Mouse (Mus musculus): ENCODE measurements at regions not wholly inside any gene's neighbourhood (a gene's known extent, or its start where the extent isn't known, plus 50 kb on each side); places are given as distances from the start of the nearest gene placed in this dataset.

DNA sequence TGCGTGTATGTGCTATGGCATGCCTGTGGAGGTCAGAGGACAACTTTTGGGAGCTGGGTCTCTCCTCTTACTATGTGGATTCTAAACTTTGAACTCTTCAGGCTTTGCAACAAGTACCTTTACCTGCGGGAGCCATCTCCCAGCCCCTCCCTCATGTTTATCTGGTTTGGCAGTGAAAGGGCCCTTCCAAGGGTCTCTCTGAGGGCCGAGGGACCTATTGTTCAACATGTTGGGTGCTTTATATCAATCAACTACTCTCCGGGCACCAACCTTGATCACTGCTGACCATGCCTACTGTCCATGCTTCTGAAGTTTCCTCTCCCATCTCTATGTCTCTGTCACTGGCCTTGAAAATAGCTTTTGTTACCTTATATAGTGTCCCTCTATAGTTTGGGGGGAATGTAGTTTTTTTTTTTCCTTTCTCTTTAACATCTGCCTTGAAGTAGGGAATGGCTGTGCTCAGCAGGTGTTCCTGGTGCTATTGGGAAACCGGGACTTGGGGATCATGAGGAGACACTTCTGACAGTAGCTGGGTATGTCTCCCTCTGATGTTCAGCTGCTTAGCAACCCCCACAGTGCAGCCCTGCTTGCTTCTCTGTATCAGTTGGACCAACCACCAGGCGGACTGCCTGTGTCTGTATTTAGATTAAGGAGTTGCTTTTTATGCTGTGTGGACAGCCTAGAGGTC, 120.2 kb upstream of the Fstl4 start:
- peaks cover 74% of the 10 kb centered on the region for H3K4me1 ChIP-seq
- peaks cover 14% of the 10 kb centered on the region; the same call in 1 of the 2 replicates for H3K27me3 ChIP-seq (ENCODE audit: insufficient read depth, poor library complexity, severe bottlenecking)
- WGBS: 11% methylated on average over 6 of the region's 6 CpGs
- H3K27ac ChIP-seq: peak overlapping the region; percentile 74
- no peak for DNase-seq (ENCODE audit: low spot score)
- H3K4me3 ChIP-seq: 0 out of 2 replicates have a peak overlapping the region, but pooled peaks have one; percentile 10
- H3K36me3 ChIP-seq: no peaks in the 10 kb centered on the region
- H3K9me3 ChIP-seq: no peaks in the 10 kb centered on the region

DNA sequence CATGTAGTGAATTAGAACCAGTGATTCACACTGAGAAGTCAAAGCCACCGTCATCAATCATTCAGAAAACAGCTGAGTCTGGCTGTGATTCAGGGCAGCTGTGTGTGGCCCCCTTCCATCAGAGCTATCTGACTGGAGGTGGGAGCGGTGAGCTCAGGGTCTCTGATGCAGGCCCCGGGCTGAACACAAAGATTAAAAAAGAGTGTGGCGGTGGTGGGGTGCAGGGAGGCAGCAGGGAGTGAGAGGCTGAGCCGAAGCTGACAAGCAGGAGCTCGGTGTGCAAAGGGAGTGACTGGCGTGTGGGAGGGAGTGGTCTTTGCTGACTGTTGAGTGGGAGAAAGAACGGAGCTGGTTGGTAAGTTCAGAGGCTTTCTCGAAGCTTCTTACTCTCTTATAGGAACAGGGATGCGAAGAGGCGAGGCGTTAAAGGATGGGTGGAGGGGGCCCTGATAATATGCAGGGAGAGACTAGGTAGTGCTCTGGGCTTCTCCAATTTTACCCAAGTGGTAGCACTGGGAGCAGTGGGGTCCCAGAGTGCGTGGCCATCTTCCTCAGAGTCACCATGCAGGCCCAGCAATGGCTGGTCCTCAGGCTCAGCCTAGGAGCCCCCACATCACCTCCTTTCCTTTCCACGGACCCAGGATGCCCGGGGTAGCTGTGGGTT, 116.1 kb upstream of the Fstl4 start:
- no peaks in the 10 kb centered on the region for H3K9me3 ChIP-seq
- H3K4me3 ChIP-seq: peak overlapping the region; percentile 15; the same call in 1 of the 2 replicates
- peak overlapping the region; percentile 86 for H3K27ac ChIP-seq
- H3K4me1 ChIP-seq: peaks cover 56% of the 10 kb centered on the region
- DNase-seq (ENCODE audit: low spot score): peak; percentile 82
- no peaks in the 10 kb centered on the region for H3K36me3 ChIP-seq
- 39% methylated on average over 15 of the region's 15 CpGs for WGBS
- H3K27me3 ChIP-seq (ENCODE audit: insufficient read depth, poor library complexity, severe bottlenecking): no peaks in the 10 kb centered on the region

DNA sequence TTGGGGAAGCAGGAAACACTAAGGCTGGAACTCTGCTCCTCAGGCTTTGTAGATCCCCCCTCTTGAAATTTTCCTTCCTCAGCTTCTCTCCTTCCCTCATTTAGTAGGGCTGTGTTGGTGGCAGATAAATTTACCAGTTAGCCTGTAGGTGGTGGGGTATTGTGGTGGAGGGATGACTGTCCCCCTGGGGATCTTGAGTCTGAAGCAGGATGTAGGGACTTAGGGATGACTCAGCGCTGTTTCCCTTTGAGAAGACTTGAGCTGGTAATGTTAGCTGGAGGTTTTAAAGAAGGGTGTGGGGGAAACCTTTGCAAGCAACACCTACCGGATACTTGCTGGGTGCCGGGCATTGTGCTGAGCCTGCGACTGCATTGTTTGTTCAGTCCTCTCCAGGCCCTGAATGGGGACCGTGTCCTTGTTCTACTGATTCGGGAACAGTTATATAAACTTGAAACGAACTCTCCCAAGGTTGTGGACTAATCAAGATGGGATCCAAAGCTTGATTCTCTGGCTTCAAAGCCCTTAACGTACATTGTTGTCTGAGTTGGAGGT, 115.5 kb upstream of the Fstl4 start:
- peak overlapping the region; percentile 86 for H3K27ac ChIP-seq
- no peaks in the 10 kb centered on the region for H3K9me3 ChIP-seq
- WGBS: 73% methylated on average over 8 of the region's 8 CpGs
- no peaks in the 10 kb centered on the region for H3K36me3 ChIP-seq
- peak overlapping the region; percentile 15; the same call in 1 of the 2 replicates for H3K4me3 ChIP-seq
- DNase-seq (ENCODE audit: low spot score): no peak
- no peaks in the 10 kb centered on the region; the same call in 1 of the 2 replicates for H3K27me3 ChIP-seq (ENCODE audit: insufficient read depth, poor library complexity, severe bottlenecking)
- peaks cover 50% of the 10 kb centered on the region for H3K4me1 ChIP-seq

DNA sequence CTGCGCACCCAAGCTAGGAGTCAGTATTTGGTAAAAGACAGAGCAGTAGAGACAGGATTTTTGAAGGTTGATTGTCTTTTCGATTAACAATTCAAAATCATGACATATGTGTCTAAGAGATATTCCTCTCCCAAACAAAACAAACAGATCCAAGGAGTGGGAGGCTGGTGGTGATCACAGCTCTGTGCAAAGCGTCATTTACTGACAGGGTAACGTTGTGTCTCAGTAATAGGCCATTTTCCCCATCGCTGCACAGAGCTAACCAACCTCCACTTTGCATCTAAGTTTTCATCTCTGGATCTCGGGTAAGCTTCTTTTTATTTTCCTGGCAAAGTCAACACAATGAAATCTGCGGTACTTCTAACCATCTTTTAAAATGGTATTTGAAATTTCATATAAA, 109.8 kb upstream of the Fstl4 start:
- DNase-seq (ENCODE audit: low spot score): no peak
- Histone ChIP-seq H3K36me3 (no peaks in the 10 kb centered on the region), H3K4me3 (no peak overlapping the region), H3K27ac (no peak overlapping the region), H3K9me3 (no peaks in the 10 kb centered on the region), H3K4me1 (peaks cover 11% of the 10 kb centered on the region), H3K27me3 (ENCODE audit: insufficient read depth, poor library complexity, severe bottlenecking) (no peaks in the 10 kb centered on the region; the same call in 1 of the 2 replicates)
- 87% methylated on average over 7 of the region's 7 CpGs for WGBS

DNA sequence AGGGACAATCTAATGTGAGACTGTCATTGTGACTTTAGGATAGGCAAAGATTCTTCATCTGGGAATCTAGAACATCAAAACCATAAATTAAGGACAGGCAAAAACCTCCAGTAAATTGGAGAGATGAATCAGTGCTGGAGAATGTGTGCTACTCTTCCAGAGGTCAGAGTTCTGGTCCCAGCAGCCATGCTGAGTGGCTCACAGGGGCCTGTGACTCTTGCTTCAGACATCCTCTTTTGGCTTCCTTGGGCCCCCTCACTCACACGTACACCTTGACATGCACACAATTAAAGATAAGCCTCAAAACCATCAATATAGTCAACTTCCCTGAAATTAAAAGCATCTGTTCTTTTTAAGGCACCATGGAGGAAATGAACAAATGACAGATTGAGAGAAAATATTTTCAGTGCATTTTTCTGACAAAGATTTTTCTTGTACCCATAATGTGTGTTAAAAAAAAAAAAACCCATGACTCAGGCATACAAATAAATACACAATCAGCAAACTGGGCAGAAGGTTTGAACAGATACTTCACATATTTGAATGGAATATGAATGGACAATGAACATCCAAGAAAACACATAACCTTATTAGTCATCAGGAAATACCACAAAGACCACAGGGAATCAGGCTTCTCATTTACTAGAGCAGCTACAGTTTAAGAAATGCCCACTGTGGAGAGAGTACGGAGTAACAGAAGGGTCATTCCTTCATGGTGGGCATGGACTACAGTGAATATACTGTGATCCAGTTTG, 108.5 kb upstream of the Fstl4 start:
- WGBS: 61% methylated on average over 2 of the region's 2 CpGs
- no peak for DNase-seq (ENCODE audit: low spot score)
- no peaks in the 10 kb centered on the region for H3K36me3 ChIP-seq
- no peaks in the 10 kb centered on the region for H3K9me3 ChIP-seq
- peaks cover 1% of the 10 kb centered on the region; the same call in 1 of the 2 replicates for H3K4me1 ChIP-seq
- no peak overlapping the region for H3K27ac ChIP-seq
- no peak overlapping the region for H3K4me3 ChIP-seq
- H3K27me3 ChIP-seq (ENCODE audit: insufficient read depth, poor library complexity, severe bottlenecking): no peaks in the 10 kb centered on the region; the same call in 1 of the 2 replicates

DNA sequence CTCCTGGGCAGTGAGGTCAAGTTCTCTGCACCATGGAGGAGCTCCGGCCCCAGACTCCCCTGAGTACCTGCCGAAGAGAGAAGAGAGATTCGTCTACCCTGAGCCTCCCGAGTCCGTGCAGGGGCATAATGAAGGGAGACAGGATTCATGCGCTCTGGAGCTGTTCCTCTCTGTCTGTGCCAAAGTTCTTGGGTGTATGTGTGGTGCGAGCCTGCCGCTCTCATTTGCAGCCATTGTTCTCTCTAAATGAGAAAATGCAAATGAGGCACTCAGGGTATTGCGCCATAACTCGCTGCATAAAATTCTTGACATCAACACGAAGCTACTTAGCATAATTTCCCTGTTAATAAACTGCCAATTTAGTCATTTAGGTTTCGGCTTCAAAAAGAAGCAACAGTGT, 103.2 kb upstream of the Fstl4 start:
- 82% methylated on average over 12 of the region's 12 CpGs for WGBS
- H3K4me3 ChIP-seq: no peak overlapping the region
- H3K27me3 ChIP-seq (ENCODE audit: insufficient read depth, poor library complexity, severe bottlenecking): 0 out of 2 replicates have a peak, but pooled peaks cover 5% of the 10 kb centered on the region
- H3K27ac ChIP-seq: no peak overlapping the region
- no peak for DNase-seq (ENCODE audit: low spot score)
- H3K36me3 ChIP-seq: no peaks in the 10 kb centered on the region
- H3K4me1 ChIP-seq: no peaks in the 10 kb centered on the region
- no peaks in the 10 kb centered on the region for H3K9me3 ChIP-seq

DNA sequence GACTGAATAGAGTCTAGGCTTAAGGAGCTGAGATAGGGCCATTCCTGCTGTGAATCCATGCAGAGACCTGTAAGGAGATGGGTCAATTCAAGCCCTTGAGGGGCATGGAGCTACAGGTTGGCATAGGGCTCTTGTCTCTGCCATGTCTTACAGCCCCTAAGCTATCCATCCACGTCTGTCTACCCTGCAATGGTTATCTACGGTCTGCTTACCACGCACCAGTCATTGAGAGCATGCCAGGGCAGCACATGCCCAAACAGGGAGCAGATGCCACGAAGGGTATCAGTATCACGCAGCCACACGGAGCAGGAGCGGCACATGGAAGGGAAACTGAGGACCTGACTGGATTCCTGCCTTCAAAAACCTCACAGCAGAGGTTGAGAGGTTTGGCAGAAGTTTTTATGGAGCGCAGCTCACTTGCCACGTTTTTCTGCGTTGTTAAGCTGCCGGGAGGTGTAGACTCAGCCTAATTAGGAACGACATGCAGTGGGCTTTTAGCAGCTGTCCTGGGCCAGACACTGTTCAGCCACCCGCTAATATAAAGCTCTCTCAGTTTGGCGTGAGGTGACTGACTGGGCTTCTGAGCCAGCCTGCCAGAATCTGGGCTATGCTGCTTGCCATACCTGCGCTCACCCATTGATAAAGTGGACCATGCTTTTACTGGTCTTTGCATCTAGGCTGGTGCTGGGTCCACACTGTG, 102.4 kb upstream of the Fstl4 start:
- Histone ChIP-seq H3K27me3 (ENCODE audit: insufficient read depth, poor library complexity, severe bottlenecking) (0 out of 2 replicates have a peak, but pooled peaks cover 5% of the 10 kb centered on the region), H3K4me3 (no peak overlapping the region), H3K4me1 (no peaks in the 10 kb centered on the region), H3K36me3 (no peaks in the 10 kb centered on the region), H3K27ac (no peak overlapping the region), H3K9me3 (no peaks in the 10 kb centered on the region)
- DNase-seq (ENCODE audit: low spot score): no peak
- WGBS: 85% methylated on average over 15 of the region's 15 CpGs

DNA sequence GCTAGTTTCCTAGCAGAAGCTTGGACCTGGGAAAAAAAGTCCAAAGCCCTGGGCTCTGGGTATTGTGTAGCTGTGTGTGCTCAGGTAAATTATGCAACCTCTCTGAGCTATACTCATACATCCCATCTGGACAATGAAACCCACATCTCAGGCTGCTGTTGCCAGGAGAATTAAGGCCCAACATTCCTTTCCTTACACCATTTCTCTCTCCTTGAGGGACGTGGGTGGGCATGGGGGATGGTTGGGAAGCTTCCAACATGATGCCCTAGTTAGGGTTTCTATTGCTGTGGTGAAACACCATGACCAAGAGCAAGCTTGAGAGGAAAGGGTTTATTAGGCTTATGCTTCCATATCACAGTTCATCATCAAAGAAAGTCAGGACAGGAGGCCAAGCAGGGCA, 99.1 kb upstream of the Fstl4 start:
- Histone ChIP-seq H3K36me3 (no peaks in the 10 kb centered on the region), H3K27ac (no peak overlapping the region), H3K9me3 (0 out of 2 replicates have a peak, but pooled peaks cover 5% of the 10 kb centered on the region), H3K27me3 (ENCODE audit: insufficient read depth, poor library complexity, severe bottlenecking) (0 out of 2 replicates have a peak, but pooled peaks cover 5% of the 10 kb centered on the region), H3K4me3 (no peak overlapping the region), H3K4me1 (no peaks in the 10 kb centered on the region)
- WGBS: 59% methylated on average over 1 of the region's 1 CpGs
- no peak for DNase-seq (ENCODE audit: low spot score)

DNA sequence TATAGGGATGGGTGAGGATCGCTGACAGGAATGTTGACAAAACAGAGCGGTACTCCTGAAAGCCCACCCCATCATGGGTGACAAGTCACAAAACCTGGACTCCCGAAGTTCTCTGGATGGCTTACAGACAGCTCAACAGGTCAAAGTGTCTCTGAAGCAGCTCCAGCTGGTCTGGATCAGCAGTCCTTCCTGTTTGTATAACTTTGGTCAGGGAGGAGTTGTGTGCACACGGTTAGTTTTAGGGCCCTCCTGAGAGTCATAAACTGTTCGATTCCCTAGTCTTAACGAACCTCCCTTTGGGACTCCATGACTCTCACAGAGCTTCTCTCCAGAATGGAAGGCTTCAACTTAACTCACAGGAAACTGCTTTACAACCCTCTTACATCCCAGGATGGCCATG, 89.4 kb upstream of the Fstl4 start:
- no peak for DNase-seq (ENCODE audit: low spot score)
- Histone ChIP-seq H3K27me3 (ENCODE audit: insufficient read depth, poor library complexity, severe bottlenecking) (no peaks in the 10 kb centered on the region), H3K27ac (0 out of 2 replicates have a peak overlapping the region, but pooled peaks have one; percentile 22), H3K36me3 (no peaks in the 10 kb centered on the region), H3K4me3 (no peak overlapping the region), H3K9me3 (no peaks in the 10 kb centered on the region), H3K4me1 (peaks cover 20% of the 10 kb centered on the region)
- WGBS: 75% methylated on average over 6 of the region's 6 CpGs

DNA sequence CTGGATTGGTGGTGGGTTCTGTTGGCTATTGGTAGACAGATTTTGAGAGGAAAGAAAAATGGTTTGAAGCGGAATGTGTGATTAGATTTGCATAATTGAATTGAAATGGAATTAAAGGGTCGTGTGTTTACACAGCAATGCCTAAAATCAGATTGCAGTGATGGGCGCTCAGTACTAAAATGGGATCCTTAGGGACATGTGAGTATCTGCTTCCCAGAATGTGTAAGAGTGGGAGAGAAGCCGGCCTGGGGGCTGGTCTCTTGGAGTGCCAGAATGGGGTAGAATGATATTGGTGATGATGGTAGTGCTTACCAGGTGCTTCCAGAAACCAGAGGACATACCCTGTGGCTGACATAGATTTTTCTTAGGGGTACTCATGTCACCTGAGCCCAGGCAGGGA, 86.2 kb upstream of the Fstl4 start:
- Histone ChIP-seq H3K27me3 (ENCODE audit: insufficient read depth, poor library complexity, severe bottlenecking) (no peaks in the 10 kb centered on the region), H3K4me3 (no peak overlapping the region), H3K27ac (no peak overlapping the region), H3K9me3 (no peaks in the 10 kb centered on the region), H3K36me3 (no peaks in the 10 kb centered on the region), H3K4me1 (peaks cover 20% of the 10 kb centered on the region)
- 83% methylated on average over 4 of the region's 4 CpGs for WGBS
- no peak for DNase-seq (ENCODE audit: low spot score)

DNA sequence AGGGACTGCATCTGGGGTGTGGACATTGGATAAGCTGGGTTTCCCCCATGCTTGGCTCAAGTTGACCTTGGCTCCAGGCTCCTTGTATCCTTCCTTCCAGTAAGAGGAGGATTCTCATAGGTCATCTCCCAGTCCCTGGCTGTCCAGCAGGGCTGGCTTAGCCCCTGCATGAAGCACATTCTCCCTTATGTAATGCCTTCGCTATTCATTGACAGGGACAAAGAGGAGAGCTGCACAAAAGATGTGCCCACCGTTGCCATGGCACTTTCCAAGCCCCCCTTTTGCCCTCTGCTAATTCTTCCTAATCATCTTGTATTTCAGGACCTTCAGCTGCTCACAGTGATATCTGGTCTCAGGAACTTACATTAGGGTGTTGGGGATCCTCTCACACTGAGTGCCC, 79.0 kb upstream of the Fstl4 start:
- 87% methylated on average over 2 of the region's 2 CpGs for WGBS
- Histone ChIP-seq H3K27me3 (ENCODE audit: insufficient read depth, poor library complexity, severe bottlenecking) (no peaks in the 10 kb centered on the region), H3K36me3 (no peaks in the 10 kb centered on the region), H3K27ac (no peak overlapping the region), H3K4me3 (no peak overlapping the region), H3K9me3 (no peaks in the 10 kb centered on the region), H3K4me1 (no peaks in the 10 kb centered on the region)
- DNase-seq (ENCODE audit: low spot score): no peak

DNA sequence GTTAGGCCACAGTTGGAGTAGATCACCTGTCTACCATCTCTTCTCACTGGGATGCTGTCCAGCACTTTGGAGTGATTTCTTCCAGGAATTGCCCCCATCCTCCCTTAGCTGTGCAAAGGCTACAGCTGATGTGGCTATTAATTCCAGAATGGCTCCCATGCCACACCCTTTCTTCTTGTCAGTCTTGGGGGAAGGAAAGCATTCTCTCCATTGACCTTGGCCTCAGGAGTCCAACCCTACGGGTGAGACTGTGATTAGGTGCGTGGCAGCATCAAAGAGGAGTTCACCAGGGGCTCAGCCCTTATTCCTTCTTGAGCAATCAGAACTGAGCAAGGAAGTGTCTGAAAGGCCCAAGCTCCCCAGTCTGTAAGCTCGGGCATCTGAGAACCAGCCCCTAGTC, 71.7 kb upstream of the Fstl4 start:
- H3K27me3 ChIP-seq (ENCODE audit: insufficient read depth, poor library complexity, severe bottlenecking): no peaks in the 10 kb centered on the region
- no peak overlapping the region for H3K4me3 ChIP-seq
- 0 out of 2 replicates have a peak, but pooled peaks cover 5% of the 10 kb centered on the region for H3K4me1 ChIP-seq
- no peaks in the 10 kb centered on the region for H3K36me3 ChIP-seq
- 69% methylated on average over 3 of the region's 3 CpGs for WGBS
- no peaks in the 10 kb centered on the region for H3K9me3 ChIP-seq
- no peak overlapping the region for H3K27ac ChIP-seq
- DNase-seq (ENCODE audit: low spot score): no peak

Measured in heart, embryonic 10.5 days (tissue).